Mouse (Mus musculus) MEL (cell line): ENCODE data around the gene Sirt3.

Source experiments
- CHD2 ChIP-seq: IDR thresholded peaks from 2 replicates; pipeline ENCODE4 v1.6.1; 2011; ENCODE audit warnings: low read length, improper control_type of control experiment
- CTCF ChIP-seq, 3 experiments: IDR thresholded peaks in 2 of 3; conservative IDR thresholded peaks in 1 of 3; 2 replicates each; pipeline ENCODE4 v1.5.1; 2011 to 2012; ENCODE audit warnings: low read length in 3 of 3, low read depth in 2 of 3, mild to moderate bottlenecking in 2 of 3, improper control_type of control experiment in 1 of 3, inconsistent platforms in 1 of 3, mixed read lengths in 1 of 3, moderate library complexity in 1 of 3; ENCODE audit not compliant: control insufficient read depth in 1 of 3, insufficient read depth in 1 of 3, poor library complexity in 1 of 3, severe bottlenecking in 1 of 3
- E2F4 ChIP-seq: IDR thresholded peaks from 2 replicates; pipeline ENCODE4 v1.6.1; 2011; ENCODE audit warnings: low read depth, low read length, improper control_type of control experiment, borderline replicate concordance
- EP300 ChIP-seq, 2 experiments: IDR thresholded peaks; 2 replicates each; pipeline ENCODE4 v1.6.1; 2011; ENCODE audit warnings: improper control_type of control experiment in 2 of 2, low read length in 2 of 2, low read depth in 1 of 2, mild to moderate bottlenecking in 1 of 2
- GABPA ChIP-seq: IDR thresholded peaks from 2 replicates; pipeline ENCODE4 v1.6.1; 2012; ENCODE audit warnings: low read depth, mild to moderate bottlenecking, inconsistent platforms, low read length, improper control_type of control experiment, moderate library complexity
- MXI1 ChIP-seq: IDR thresholded peaks from 2 replicates; pipeline ENCODE4 v1.6.1; 2011; ENCODE audit warnings: mild to moderate bottlenecking, low read depth, low read length, improper control_type of control experiment
- POLR2A ChIP-seq, 2 experiments: IDR thresholded peaks; 2 replicates each; pipeline ENCODE4 v1.6.1; 2011 to 2012; ENCODE audit warnings: low read length in 2 of 2, mild to moderate bottlenecking in 2 of 2, control low read depth in 1 of 2, improper control_type of control experiment in 1 of 2, low read depth in 1 of 2, moderate library complexity in 1 of 2; ENCODE audit not compliant: control insufficient read depth in 1 of 2, insufficient read depth in 1 of 2, poor library complexity in 1 of 2
- POLR2AphosphoS2 ChIP-seq: IDR thresholded peaks from 2 replicates; pipeline ENCODE4 v1.6.1; 2011; ENCODE audit warnings: low read length, improper control_type of control experiment
- TCF12 ChIP-seq: IDR thresholded peaks from 2 replicates; pipeline ENCODE4 v1.6.1; 2014; ENCODE audit warnings: low read depth, mild to moderate bottlenecking, inconsistent platforms, low read length, improper control_type of control experiment, moderate library complexity
- USF1 ChIP-seq: IDR thresholded peaks from 2 replicates; pipeline ENCODE4 v1.6.1; 2014; ENCODE audit warnings: low read depth, mild to moderate bottlenecking, inconsistent platforms, low read length, improper control_type of control experiment, moderate library complexity

DNA sequence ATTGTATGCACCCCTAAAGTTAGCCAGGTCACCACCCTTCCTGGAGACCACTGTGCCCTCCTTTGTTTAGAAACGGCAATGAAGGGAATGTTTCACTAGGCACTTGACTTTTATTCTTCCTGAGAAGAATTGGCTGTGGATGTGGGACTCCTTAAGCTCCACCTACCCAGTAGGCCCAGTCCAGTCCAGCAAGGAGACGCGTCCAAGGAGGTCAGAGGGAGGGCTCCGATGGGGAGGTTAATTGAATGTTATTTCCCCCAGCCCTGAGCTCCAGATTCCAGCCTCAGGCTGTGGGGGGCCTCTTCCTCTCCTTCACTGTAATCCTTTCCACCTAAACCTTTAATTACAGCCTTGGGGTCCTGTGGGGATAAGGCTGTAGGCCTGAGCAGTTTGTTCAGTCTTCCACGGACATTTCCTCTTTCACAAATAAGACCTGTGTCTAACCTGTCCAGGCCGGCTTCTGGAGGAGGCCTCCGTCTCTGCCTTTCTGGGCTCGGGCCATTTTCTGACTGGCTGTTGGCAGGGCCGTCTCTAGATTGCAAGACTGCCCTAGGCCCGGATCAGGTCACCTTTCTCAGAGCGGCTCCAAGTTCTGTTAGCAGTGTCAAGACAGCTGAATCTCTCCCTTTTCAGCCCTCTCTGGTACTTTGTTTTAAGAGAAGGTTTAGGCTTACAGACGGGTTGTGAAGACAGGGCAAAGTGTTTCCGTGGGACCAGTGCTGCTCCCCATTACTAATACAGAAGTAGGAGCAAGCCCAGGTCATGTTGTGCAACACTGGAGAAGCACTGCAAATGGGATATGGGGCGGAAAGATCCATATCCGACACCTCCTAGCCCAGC, 20.1 kb upstream of the Sirt3 start:
- TF ChIP-seq USF1 (no peak), CTCF (IDR thresholded peaks at IDR 0.05 in 2 of 3, conservative IDR thresholded peaks at IDR 0.05 in 1 of 3; ENCODE audit: control insufficient read depth in 1 of 3, insufficient read depth in 1 of 3, low read depth in 2 of 3, low read length in 3 of 3, poor library complexity in 1 of 3, severe bottlenecking in 1 of 3) (no peak), CHD2 (no peak), TCF12 (no peak), E2F4 (no peak), POLR2A (IDR thresholded peaks at IDR 0.05; ENCODE audit: control insufficient read depth in 1 of 2, insufficient read depth in 1 of 2, low read depth in 1 of 2, low read length in 2 of 2, poor library complexity in 1 of 2) (no peak), GABPA (no peak), MXI1 (no peak), EP300 (IDR thresholded peaks at IDR 0.05; ENCODE audit: low read depth in 1 of 2, low read length in 2 of 2) (no peak), POLR2AphosphoS2 (no peak)
